Mouse (Mus musculus): ENCODE measurements around the gene Itgb6. TPM values are rescaled to one million over a fixed set of nuclear protein-coding genes. Genes with fewer than 3 reads are reported as not detected.

Gene Itgb6
- polyA plus RNA-seq, 1 experiment from 2014 or later, result 10.0 TPM

GRCm38 (mm10) chr2:60739389-60740137 lies 17.1 kb upstream of the Itgb6 start:
- peak; percentile 34; the same call in 1 of the 2 replicates for ATAC-seq (ENCODE audit: low read depth)
- H3K9me3 ChIP-seq (ENCODE audit: control insufficient read depth, low read length), result no peaks in the 10 kb centered on the region
- H3K36me3 ChIP-seq (ENCODE audit: control insufficient read depth, insufficient read depth, low read length), result no peaks in the 10 kb centered on the region
- 48% methylated on average over 10 of the region's 10 CpGs for WGBS
- peaks cover 5% of the 10 kb centered on the region for H3K4me1 ChIP-seq (replicated peaks; ENCODE audit: control insufficient read depth, insufficient read depth, low read length)
- no peak overlapping the region for H3K4me2 ChIP-seq (ENCODE audit: low read depth, low read length)
- no peak overlapping the region for H3K27ac ChIP-seq (ENCODE audit: low read length)
- H3K4me3 ChIP-seq (ENCODE audit: low read length), result no peak overlapping the region
- no peak overlapping the region for H3K9ac ChIP-seq (ENCODE audit: low read length)
- H3K27me3 ChIP-seq (ENCODE audit: control insufficient read depth, insufficient read depth, low read depth, low read length), result no peaks in the 10 kb centered on the region

- H3K9me3 ChIP-seq (ENCODE audit: control insufficient read depth, low read length), result no peaks in the 10 kb centered on the region
- no peak overlapping the region for H3K27ac ChIP-seq (ENCODE audit: low read length)
- peaks cover 15% of the 10 kb centered on the region for H3K4me1 ChIP-seq (replicated peaks; ENCODE audit: control insufficient read depth, insufficient read depth, low read length)
- H3K4me2 ChIP-seq (ENCODE audit: low read depth, low read length), result no peak overlapping the region
- no peak overlapping the region for H3K4me3 ChIP-seq (ENCODE audit: low read length)
- no peaks in the 10 kb centered on the region for H3K27me3 ChIP-seq (ENCODE audit: control insufficient read depth, insufficient read depth, low read depth, low read length)
- no peaks in the 10 kb centered on the region for H3K36me3 ChIP-seq (ENCODE audit: control insufficient read depth, insufficient read depth, low read length)
- no peak for ATAC-seq (ENCODE audit: low read depth)
- H3K9ac ChIP-seq (ENCODE audit: low read length), result no peak overlapping the region
- 52% methylated on average over 6 of the region's 6 CpGs for WGBS
Measured at GRCm38 (mm10) chr2:60730929-60731328, 8.5 kb upstream of the Itgb6 start.

GRCm38 (mm10) chr2:60730024-60730423 lies 7.6 kb upstream of the Itgb6 start:
- Histone ChIP-seq H3K4me1 (replicated peaks; ENCODE audit: control insufficient read depth, insufficient read depth, low read length) (peaks cover 15% of the 10 kb centered on the region), H3K9ac (ENCODE audit: low read length) (peak overlapping the region; percentile 34; the same call in 1 of the 2 replicates), H3K4me3 (ENCODE audit: low read length) (no peak overlapping the region), H3K27ac (ENCODE audit: low read length) (peak overlapping the region; percentile 82), H3K4me2 (ENCODE audit: low read depth, low read length) (peak overlapping the region; percentile 30; the same call in 1 of the 2 replicates), H3K36me3 (ENCODE audit: control insufficient read depth, insufficient read depth, low read length) (no peaks in the 10 kb centered on the region), H3K9me3 (ENCODE audit: control insufficient read depth, low read length) (no peaks in the 10 kb centered on the region), H3K27me3 (ENCODE audit: control insufficient read depth, insufficient read depth, low read depth, low read length) (no peaks in the 10 kb centered on the region)
- ATAC-seq (ENCODE audit: low read depth), result peak; percentile 91
- 16% methylated on average over 3 of the region's 3 CpGs for WGBS

GRCm38 (mm10) chr2:60728902-60729585 lies 6.6 kb upstream of the Itgb6 start:
- WGBS, result 52% methylated on average over 10 of the region's 10 CpGs
- no peak overlapping the region for H3K4me3 ChIP-seq (ENCODE audit: low read length)
- H3K9ac ChIP-seq (ENCODE audit: low read length), result no peak overlapping the region
- ATAC-seq (ENCODE audit: low read depth), result no peak
- H3K9me3 ChIP-seq (ENCODE audit: control insufficient read depth, low read length), result no peaks in the 10 kb centered on the region
- peaks cover 15% of the 10 kb centered on the region for H3K4me1 ChIP-seq (replicated peaks; ENCODE audit: control insufficient read depth, insufficient read depth, low read length)
- no peak overlapping the region; the same call in 1 of the 2 replicates for H3K27ac ChIP-seq (ENCODE audit: low read length)
- H3K4me2 ChIP-seq (ENCODE audit: low read depth, low read length), result no peak overlapping the region
- no peaks in the 10 kb centered on the region for H3K27me3 ChIP-seq (ENCODE audit: control insufficient read depth, insufficient read depth, low read depth, low read length)
- H3K36me3 ChIP-seq (ENCODE audit: control insufficient read depth, insufficient read depth, low read length), result no peaks in the 10 kb centered on the region

GRCm38 (mm10) chr2:60724660-60725059 lies 2.2 kb upstream of the Itgb6 start:
- 72% methylated on average over 2 of the region's 2 CpGs for WGBS
- ATAC-seq (ENCODE audit: low read depth), result no peak
- Histone ChIP-seq H3K4me3 (ENCODE audit: low read length) (no peak overlapping the region), H3K27ac (ENCODE audit: low read length) (no peak overlapping the region), H3K36me3 (ENCODE audit: control insufficient read depth, insufficient read depth, low read length) (no peaks in the 10 kb centered on the region), H3K9me3 (ENCODE audit: control insufficient read depth, low read length) (no peaks in the 10 kb centered on the region), H3K4me2 (ENCODE audit: low read depth, low read length) (no peak overlapping the region), H3K4me1 (replicated peaks; ENCODE audit: control insufficient read depth, insufficient read depth, low read length) (peaks cover 15% of the 10 kb centered on the region), H3K27me3 (ENCODE audit: control insufficient read depth, insufficient read depth, low read depth, low read length) (no peaks in the 10 kb centered on the region), H3K9ac (ENCODE audit: low read length) (no peak overlapping the region)

- peaks cover 7% of the 10 kb centered on the region; the same call in 1 of the 2 replicates for H3K4me1 ChIP-seq (replicated peaks; ENCODE audit: control insufficient read depth, insufficient read depth, low read length)
- no peak overlapping the region for H3K4me2 ChIP-seq (ENCODE audit: low read depth, low read length)
- H3K36me3 ChIP-seq (ENCODE audit: control insufficient read depth, insufficient read depth, low read length), result no peaks in the 10 kb centered on the region
- no peak overlapping the region for H3K27ac ChIP-seq (ENCODE audit: low read length)
- H3K27me3 ChIP-seq (ENCODE audit: control insufficient read depth, insufficient read depth, low read depth, low read length), result no peaks in the 10 kb centered on the region
- 85% methylated on average over 3 of the region's 3 CpGs for WGBS
- ATAC-seq (ENCODE audit: low read depth), result no peak
- H3K9me3 ChIP-seq (ENCODE audit: control insufficient read depth, low read length), result no peaks in the 10 kb centered on the region
- no peak overlapping the region for H3K9ac ChIP-seq (ENCODE audit: low read length)
- no peak overlapping the region for H3K4me3 ChIP-seq (ENCODE audit: low read length)
Measured at GRCm38 (mm10) chr2:60722967-60723366, 524 bp upstream of the Itgb6 start.

GRCm38 (mm10) chr2:60720906-60721305 lies 1.5 kb downstream of the Itgb6 start:
- no peak for ATAC-seq (ENCODE audit: low read depth)
- H3K4me1 ChIP-seq (replicated peaks; ENCODE audit: control insufficient read depth, insufficient read depth, low read length), result peaks cover 11% of the 10 kb centered on the region; the same call in 1 of the 2 replicates
- no peaks in the 10 kb centered on the region for H3K36me3 ChIP-seq (ENCODE audit: control insufficient read depth, insufficient read depth, low read length)
- 16% methylated on average over 5 of the region's 5 CpGs for WGBS
- H3K9ac ChIP-seq (ENCODE audit: low read length), result no peak overlapping the region
- no peaks in the 10 kb centered on the region for H3K27me3 ChIP-seq (ENCODE audit: control insufficient read depth, insufficient read depth, low read depth, low read length)
- H3K4me3 ChIP-seq (ENCODE audit: low read length), result no peak overlapping the region
- H3K27ac ChIP-seq (ENCODE audit: low read length), result peak overlapping the region; percentile 64
- no peak overlapping the region for H3K4me2 ChIP-seq (ENCODE audit: low read depth, low read length)
- H3K9me3 ChIP-seq (ENCODE audit: control insufficient read depth, low read length), result no peaks in the 10 kb centered on the region

GRCm38 (mm10) chr2:60720205-60720604 lies 2.2 kb downstream of the Itgb6 start:
- Histone ChIP-seq H3K9ac (ENCODE audit: low read length) (no peak overlapping the region), H3K4me3 (ENCODE audit: low read length) (no peak overlapping the region), H3K36me3 (ENCODE audit: control insufficient read depth, insufficient read depth, low read length) (no peaks in the 10 kb centered on the region), H3K4me2 (ENCODE audit: low read depth, low read length) (no peak overlapping the region), H3K27me3 (ENCODE audit: control insufficient read depth, insufficient read depth, low read depth, low read length) (no peaks in the 10 kb centered on the region), H3K9me3 (ENCODE audit: control insufficient read depth, low read length) (no peaks in the 10 kb centered on the region), H3K27ac (ENCODE audit: low read length) (peak overlapping the region; percentile 64), H3K4me1 (replicated peaks; ENCODE audit: control insufficient read depth, insufficient read depth, low read length) (peaks cover 12% of the 10 kb centered on the region; the same call in 1 of the 2 replicates)
- 48% methylated on average over 8 of the region's 8 CpGs for WGBS
- peak; percentile 53; the same call in 1 of the 2 replicates for ATAC-seq (ENCODE audit: low read depth)

GRCm38 (mm10) chr2:60717348-60717747 lies 5.1 kb downstream of the Itgb6 start:
- ATAC-seq (ENCODE audit: low read depth), result peak; percentile 69
- Histone ChIP-seq H3K27ac (ENCODE audit: low read length) (no peak overlapping the region), H3K27me3 (ENCODE audit: control insufficient read depth, insufficient read depth, low read depth, low read length) (no peaks in the 10 kb centered on the region), H3K36me3 (ENCODE audit: control insufficient read depth, insufficient read depth, low read length) (no peaks in the 10 kb centered on the region), H3K4me1 (replicated peaks; ENCODE audit: control insufficient read depth, insufficient read depth, low read length) (peaks cover 27% of the 10 kb centered on the region), H3K4me3 (ENCODE audit: low read length) (0 out of 2 replicates have a peak overlapping the region, but pooled peaks have one; percentile 17), H3K9me3 (ENCODE audit: control insufficient read depth, low read length) (no peaks in the 10 kb centered on the region), H3K4me2 (ENCODE audit: low read depth, low read length) (peak overlapping the region; percentile 44), H3K9ac (ENCODE audit: low read length) (peak overlapping the region; percentile 17; the same call in 1 of the 2 replicates)
- WGBS, result 60% methylated on average over 13 of the region's 13 CpGs

Data from lung, embryonic 16.5 days (tissue).